Mouse (Mus musculus): Measurements from ENCODE around the gene Tnfsf13.
"Not testable (repeated sequence)": the region's sequence is repeated elsewhere in the genome, so short reads cannot be mapped to it uniquely, and the experiment has no call there.

Tnfsf13 gene

GRCm38 (mm10) chr11:69685526-69686148, at the start of gene Tnfsf13:
Tnfsf13 (minus strand) TSS chr11:69685784.
- DNase-seq (ENCODE audit: low spot score) = no peak

DNA sequence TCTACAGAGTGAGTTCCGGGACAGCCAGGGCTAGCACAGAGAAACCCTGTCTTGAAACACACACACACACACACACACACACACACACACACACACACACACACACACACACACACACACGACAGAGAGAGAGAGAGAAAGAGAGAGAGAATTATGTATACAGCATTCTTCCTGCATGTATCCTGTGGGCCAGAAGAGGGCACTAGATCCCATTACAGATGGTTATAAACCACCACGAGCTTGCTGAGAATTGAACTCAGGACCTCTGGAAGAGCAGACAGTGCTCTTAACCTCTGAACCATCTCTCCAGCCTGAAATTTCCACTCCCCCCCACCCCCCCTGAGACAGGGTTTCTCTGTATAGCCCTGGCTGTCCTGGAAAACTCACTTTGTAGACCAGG, 45.8 kb upstream of the Tnfsf13 start:
- DNase-seq (ENCODE audit: low spot score) = not testable (repeated sequence)

GRCm38 (mm10) chr11:69729063-69729462, 43.5 kb upstream of the Tnfsf13 start:
- DNase-seq (ENCODE audit: low spot score) = peak; percentile 77

DNA sequence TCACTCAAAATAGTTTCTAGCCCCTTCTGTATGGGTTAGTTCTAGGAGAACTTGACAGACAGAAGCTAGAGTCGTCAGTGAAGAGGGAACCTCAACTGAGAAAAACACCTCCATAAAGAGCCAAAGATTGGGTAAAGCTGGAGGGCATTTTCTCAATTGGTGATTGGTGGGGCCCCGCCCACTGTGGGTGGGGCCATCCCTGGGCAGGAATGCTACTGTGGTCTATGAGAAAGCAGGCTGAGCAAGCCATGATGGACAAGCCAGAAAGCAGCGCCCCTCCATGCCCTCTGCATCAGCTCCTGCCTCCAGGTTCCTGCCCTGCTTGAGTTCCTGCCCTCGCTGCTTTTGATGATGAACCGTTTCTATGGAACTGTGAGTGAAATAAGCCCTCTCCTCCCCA, 40.4 kb upstream of the Tnfsf13 start:
- no peak for DNase-seq (ENCODE audit: low spot score)

GRCm38 (mm10) chr11:69723074-69723473, 37.5 kb upstream of the Tnfsf13 start:
- DNase-seq (ENCODE audit: low spot score) = no peak

GRCm38 (mm10) chr11:69720852-69721251, 35.3 kb upstream of the Tnfsf13 start:
- no peak for DNase-seq (ENCODE audit: low spot score)

- no peak for DNase-seq (ENCODE audit: low spot score)
Observed at GRCm38 (mm10) chr11:69719423-69719822, 33.8 kb upstream of the Tnfsf13 start.

- peak; percentile 73 for DNase-seq (ENCODE audit: low spot score)
Observed at GRCm38 (mm10) chr11:69718661-69719060, 33.1 kb upstream of the Tnfsf13 start.

GRCm38 (mm10) chr11:69716953-69717352, 31.4 kb upstream of the Tnfsf13 start:
- DNase-seq (ENCODE audit: low spot score) = no peak

DNA sequence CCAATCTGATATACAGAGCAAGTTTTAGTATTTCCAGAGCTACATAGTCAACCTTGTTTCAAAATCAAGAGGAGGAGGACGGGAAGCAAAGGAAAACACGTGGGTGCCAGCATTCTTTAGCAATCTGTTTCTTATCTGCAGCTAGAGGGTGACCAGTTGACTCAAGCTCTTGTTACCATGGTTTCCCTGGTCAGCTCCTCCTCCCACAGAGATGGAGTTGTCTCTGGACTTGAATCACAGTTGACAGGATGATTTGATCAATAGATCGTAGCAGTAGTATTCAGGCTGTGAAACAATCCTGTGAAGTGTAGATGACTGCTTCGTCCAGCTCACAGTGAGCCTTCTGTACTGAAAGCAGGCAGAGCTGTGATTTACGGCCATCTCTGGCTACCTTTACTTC, 30.3 kb upstream of the Tnfsf13 start:
- DNase-seq (ENCODE audit: low spot score) = no peak

GRCm38 (mm10) chr11:69715482-69715881, 29.9 kb upstream of the Tnfsf13 start:
- DNase-seq (ENCODE audit: low spot score) = no peak

DNA sequence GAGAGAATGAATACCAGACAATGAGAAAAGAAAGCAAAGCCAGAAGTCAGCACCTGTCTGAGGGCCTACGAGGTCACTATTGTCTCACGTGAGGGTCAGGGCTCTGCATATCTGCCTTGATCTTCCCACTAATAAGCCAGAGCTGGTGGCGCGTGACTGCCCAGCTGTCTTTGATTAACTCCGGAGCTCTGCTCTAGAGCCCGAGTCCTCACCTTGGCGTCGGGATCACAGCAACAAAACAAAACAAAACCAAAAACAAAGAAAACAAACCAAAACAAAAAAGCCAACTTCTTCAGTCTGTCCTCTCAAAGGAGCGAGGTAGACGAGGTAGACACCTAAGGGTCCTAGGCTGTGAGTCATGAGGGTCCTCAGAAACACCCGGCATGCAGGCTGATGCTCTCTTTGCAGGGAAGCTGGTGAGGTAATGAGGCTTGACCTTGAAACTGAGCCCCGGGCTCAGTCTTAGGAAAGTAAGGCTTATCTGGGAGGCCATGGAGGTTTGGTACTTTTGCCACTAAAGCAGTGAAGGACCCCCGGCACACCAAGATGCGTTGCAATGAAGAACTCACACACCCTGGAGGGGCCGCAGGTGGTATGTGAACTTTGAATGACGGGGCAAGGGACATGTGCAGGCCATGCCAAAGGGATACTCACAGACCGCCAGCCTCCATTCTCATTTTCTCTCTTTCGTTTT, 29.2 kb upstream of the Tnfsf13 start:
- DNase-seq (ENCODE audit: low spot score) = no peak

- DNase-seq (ENCODE audit: low spot score) = no peak
Observed at GRCm38 (mm10) chr11:69712954-69713672, 27.5 kb upstream of the Tnfsf13 start.

- no peak for DNase-seq (ENCODE audit: low spot score)
Observed at GRCm38 (mm10) chr11:69711082-69711481, 25.5 kb upstream of the Tnfsf13 start.

GRCm38 (mm10) chr11:69710470-69710869, 24.9 kb upstream of the Tnfsf13 start:
- DNase-seq (ENCODE audit: low spot score) = no peak

GRCm38 (mm10) chr11:69709554-69710446, 24.2 kb upstream of the Tnfsf13 start:
- DNase-seq (ENCODE audit: low spot score) = peak; percentile 40

- DNase-seq (ENCODE audit: low spot score) = no peak
Observed at GRCm38 (mm10) chr11:69708614-69709265, 23.2 kb upstream of the Tnfsf13 start.

DNA sequence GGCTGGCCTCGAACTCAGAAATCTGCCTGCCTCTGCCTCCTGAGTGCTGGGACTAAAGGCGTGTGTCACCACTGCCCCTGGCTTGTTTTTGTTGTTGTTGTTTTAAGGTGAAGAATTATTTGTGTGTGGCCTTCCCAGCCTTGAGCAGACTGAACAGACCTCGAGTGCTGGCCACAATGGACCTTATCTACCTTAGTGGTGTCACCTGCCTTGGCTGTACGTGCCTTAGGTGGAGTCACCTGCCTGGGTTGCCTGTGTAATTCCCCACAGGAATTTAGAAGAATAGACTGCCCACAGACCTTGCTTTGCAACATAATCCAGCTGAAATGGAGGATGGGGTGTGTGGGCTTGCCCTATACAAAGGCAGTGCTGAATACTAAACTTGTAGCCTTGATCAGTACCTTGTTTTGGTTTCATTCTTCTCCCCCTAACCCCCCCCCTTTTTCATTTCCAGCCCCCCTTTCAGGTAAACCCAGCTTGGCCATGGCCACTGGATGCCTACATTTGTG, 22.3 kb upstream of the Tnfsf13 start:
- DNase-seq (ENCODE audit: low spot score) = no peak

DNA sequence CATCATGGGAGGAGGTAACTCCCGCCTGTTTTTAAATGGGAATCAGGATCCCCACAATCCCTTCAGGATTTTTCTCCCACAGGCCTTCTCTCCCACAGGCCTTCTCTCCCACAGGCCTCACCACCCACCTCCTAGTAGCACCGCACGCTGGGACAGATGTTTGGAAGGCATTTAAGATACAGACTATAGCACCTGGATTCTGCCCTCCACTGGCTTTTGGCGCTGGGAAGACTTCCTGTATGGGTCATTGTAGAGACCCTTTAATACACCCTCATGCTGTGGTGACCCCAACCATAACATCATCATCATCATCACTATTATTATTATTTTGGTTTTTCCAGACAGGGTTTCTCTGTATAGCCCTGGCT, 21.9 kb upstream of the Tnfsf13 start:
- DNase-seq (ENCODE audit: low spot score) = no peak

GRCm38 (mm10) chr11:69706775-69707479, 21.3 kb upstream of the Tnfsf13 start:
- DNase-seq (ENCODE audit: low spot score) = no peak

GRCm38 (mm10) chr11:69704613-69705010, 19.0 kb upstream of the Tnfsf13 start:
- no peak for DNase-seq (ENCODE audit: low spot score)

All from c-Kit-positive CD71-positive TER-119-positive erythroid progenitor cells, embryonic 14.5 days (primary cell).